Mouse (Mus musculus): Measurements from ENCODE around the gene Wdr81.

- TF ChIP-seq CTCF (IDR thresholded peaks at IDR 0.05; ENCODE audit: low read depth, low read length), result peak; percentile 76
- no peak for TF ChIP-seq POLR2A (IDR thresholded peaks at IDR 0.05; ENCODE audit: insufficient read depth, low read length)
- TF ChIP-seq EP300 (IDR thresholded peaks at IDR 0.05; ENCODE audit: insufficient read depth, low read depth, low read length), result no peak
These were observed 47.7 kb downstream of the Wdr81 start for GRCm38 (mm10) chr11:75406865-75407264.
